Mouse (Mus musculus) midbrain, postnatal 0 days (tissue): ENCODE results near the gene R3hcc1l. TPM values are rescaled to one million over a fixed set of nuclear protein-coding genes. Genes with fewer than 3 reads are reported as not detected.

Source experiments
- ATAC-seq: fragments of 200-750 bp; cut with Nextera tagmentation; 2 replicates; pipeline ENCODE4 v1.8.0; 2017; ENCODE audit warnings: moderate number of reproducible peaks, mild to moderate bottlenecking, moderate TSS enrichment, moderate library complexity; ENCODE audit not compliant: low FRiP score
- DNase-seq: peaks from one replicate; pipeline ENCODE4 v3.0.0-alpha.2; 2015; ENCODE audit warnings: low spot score
- H3K27ac ChIP-seq: fragments of 300-500 bp; sonication (generic); 2 replicates; pipeline ENCODE4 v1.5.1; 2014; ENCODE audit warnings: low read depth, mild to moderate bottlenecking, low read length, mixed read lengths
- H3K27me3 ChIP-seq: fragments of 300-500 bp; sonication (generic); 2 replicates; pipeline ENCODE4 v1.6.1; 2014; ENCODE audit warnings: low read length, control low read depth, mixed read lengths; ENCODE audit not compliant: insufficient read depth
- H3K36me3 ChIP-seq: fragments of 300-500 bp; sonication (generic); 2 replicates; pipeline ENCODE4 v1.6.1; 2014; ENCODE audit warnings: low read length, control low read depth, mixed read lengths; ENCODE audit not compliant: insufficient read depth
- H3K4me1 ChIP-seq: fragments of 300-500 bp; sonication (generic); 2 replicates; pipeline ENCODE4 v1.6.1; 2014; ENCODE audit warnings: mild to moderate bottlenecking, control low read depth, antibody characterized with exemption, low read length, mixed read lengths; ENCODE audit not compliant: insufficient read depth
- H3K4me2 ChIP-seq: fragments of 300-500 bp; sonication (generic); 2 replicates; pipeline ENCODE4 v1.6.1; 2014; ENCODE audit warnings: low read depth, mild to moderate bottlenecking, low read length, mixed read lengths; ENCODE audit not compliant: poor library complexity, severe bottlenecking
- H3K4me3 ChIP-seq: fragments of 300-500 bp; sonication (generic); 2 replicates; pipeline ENCODE4 v1.5.1; 2014; ENCODE audit warnings: low read depth, mild to moderate bottlenecking, low read length, moderate library complexity
- H3K9ac ChIP-seq: fragments of 300-500 bp; sonication (generic); replicated peaks from 2 replicates; pipeline ENCODE4 v1.6.1; 2014; ENCODE audit warnings: mild to moderate bottlenecking, low read length, moderate library complexity, mixed read lengths; ENCODE audit not compliant: poor library complexity, severe bottlenecking
- H3K9me3 ChIP-seq: fragments of 300-500 bp; sonication (generic); 2 replicates; pipeline ENCODE4 v1.6.1; 2016; ENCODE audit warnings: low read length, control low read depth
- CTCF ChIP-seq: IDR thresholded peaks from 2 replicates; pipeline ENCODE4 v1.5.1; 2016; ENCODE audit warnings: antibody characterized with exemption, mild to moderate bottlenecking
- WGBS: fragments of 180-500 bp; shearing (Covaris S2); extraction: QIAGEN DNeasy Blood & Tissue Kit; methylation state at CpG from one replicate; pipeline ENCODE4 v1.1.7; 2014; 5-methylcytosine and 5-hydroxymethylcytosine counted together
- polyA plus RNA-seq: library from polyadenylated mRNA; unstranded; fragments of >200 nt; fragmentation: Nextera tagmentation; extraction: Ambion mirVana; gene quantifications from 2 replicates; pipeline ENCODE4 v1.2.1, GENCODE M21; 2015
- total RNA-seq: library from RNA; depleted of rRNA; stranded (reverse); fragments of >200 nt; gene quantifications from 2 replicates; pipeline ENCODE4 v1.2.3, GENCODE M21; 2014

Gene R3hcc1l
- total and polyA plus RNA-seq, 2 experiments from 2014 or later, result 7.7 to 9.9 TPM

- peaks cover 15% of the 10 kb centered on the region for H3K27me3 ChIP-seq
- DNase-seq (no peak), ATAC-seq (no peak)
- H3K27ac ChIP-seq, result no peak overlapping the region
- no peaks in the 10 kb centered on the region for H3K9me3 ChIP-seq
- H3K9ac ChIP-seq, result no peak overlapping the region
- no peaks in the 10 kb centered on the region for H3K36me3 ChIP-seq
- H3K4me3 ChIP-seq, result no peak overlapping the region
- no peak overlapping the region for H3K4me2 ChIP-seq
- WGBS, result 82% methylated on average over 7 of the region's 7 CpGs
- no peak for TF ChIP-seq CTCF
- H3K4me1 ChIP-seq, result peaks cover 3% of the 10 kb centered on the region; the same call in 1 of the 2 replicates
Measured at GRCm38 (mm10) chr19:42613647-42614225, 95.2 kb downstream of the R3hcc1l start.

DNA sequence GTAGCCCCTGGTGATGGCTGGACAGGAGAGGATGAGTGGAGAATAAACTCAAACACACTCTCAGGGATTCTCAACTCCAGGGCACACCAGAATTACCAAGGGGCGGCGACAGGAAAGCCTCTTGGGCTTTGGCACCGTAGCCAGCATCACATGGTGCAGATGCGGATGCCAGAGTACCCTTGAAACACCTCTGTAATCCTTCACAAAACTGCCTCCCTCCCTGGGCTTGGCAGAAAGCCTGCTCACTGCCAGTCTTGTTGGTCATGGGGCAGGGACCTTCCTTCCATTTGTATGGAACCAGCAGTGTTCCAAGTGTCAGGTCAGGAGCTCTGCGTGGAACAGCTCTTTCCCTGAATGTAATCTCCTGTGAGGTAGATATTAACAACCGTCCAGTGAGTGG lies 109.5 kb downstream of the R3hcc1l start:
- 80% methylated on average over 6 of the region's 6 CpGs for WGBS
- ATAC-seq (no peak), DNase-seq (no peak)
- Histone ChIP-seq H3K9me3 (no peaks in the 10 kb centered on the region), H3K36me3 (no peaks in the 10 kb centered on the region), H3K4me1 (peaks cover 5% of the 10 kb centered on the region; the same call in 1 of the 2 replicates), H3K27ac (no peak overlapping the region), H3K27me3 (no peaks in the 10 kb centered on the region), H3K4me2 (no peak overlapping the region), H3K4me3 (no peak overlapping the region), H3K9ac (no peak overlapping the region)
- TF ChIP-seq CTCF, result no peak

GRCm38 (mm10) chr19:42631541-42631961 lies 113.0 kb downstream of the R3hcc1l start:
- TF ChIP-seq CTCF, result no peak
- H3K36me3 ChIP-seq, result no peaks in the 10 kb centered on the region
- H3K27me3 ChIP-seq, result no peaks in the 10 kb centered on the region
- H3K9ac ChIP-seq, result no peak overlapping the region
- H3K4me1 ChIP-seq, result peaks cover 5% of the 10 kb centered on the region; the same call in 1 of the 2 replicates
- no peak for ATAC-seq
- H3K4me2 ChIP-seq, result no peak overlapping the region
- DNase-seq, result peak; percentile 32
- no peaks in the 10 kb centered on the region for H3K9me3 ChIP-seq
- no peak overlapping the region for H3K4me3 ChIP-seq
- H3K27ac ChIP-seq, result no peak overlapping the region
- 35% methylated on average over 8 of the region's 8 CpGs for WGBS

- no peak for ATAC-seq
- Histone ChIP-seq H3K4me2 (no peak overlapping the region), H3K27me3 (no peaks in the 10 kb centered on the region), H3K9ac (no peak overlapping the region), H3K36me3 (no peaks in the 10 kb centered on the region), H3K4me1 (peaks cover 5% of the 10 kb centered on the region; the same call in 1 of the 2 replicates), H3K27ac (no peak overlapping the region), H3K4me3 (no peak overlapping the region), H3K9me3 (no peaks in the 10 kb centered on the region)
- TF ChIP-seq CTCF, result no peak
- WGBS, result 71% methylated on average over 4 of the region's 4 CpGs
- DNase-seq, result no peak
Measured at GRCm38 (mm10) chr19:42632301-42632700, 113.7 kb downstream of the R3hcc1l start.

DNA sequence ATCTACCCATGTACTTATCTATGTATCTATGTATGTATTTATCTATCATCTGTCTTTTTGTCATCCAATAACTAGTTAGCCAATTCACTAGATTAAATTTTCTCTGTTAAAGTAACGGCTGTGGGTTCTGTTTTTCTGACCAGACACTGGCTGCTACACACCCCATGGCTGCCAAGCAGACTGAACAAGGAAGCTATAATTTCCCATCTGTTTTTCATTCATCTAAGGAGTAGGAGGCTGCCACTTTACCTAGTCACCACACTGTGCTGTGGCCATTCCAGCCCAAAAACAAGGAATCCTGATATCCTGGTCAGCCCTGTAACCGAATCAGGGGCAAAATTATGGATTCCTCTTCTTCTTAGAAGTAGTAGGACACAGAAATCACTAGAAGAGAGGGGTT lies 115.1 kb downstream of the R3hcc1l start:
- Histone ChIP-seq H3K4me1 (peaks cover 5% of the 10 kb centered on the region; the same call in 1 of the 2 replicates), H3K9ac (no peak overlapping the region), H3K27ac (no peak overlapping the region), H3K4me2 (no peak overlapping the region), H3K36me3 (no peaks in the 10 kb centered on the region), H3K4me3 (no peak overlapping the region), H3K9me3 (no peaks in the 10 kb centered on the region), H3K27me3 (no peaks in the 10 kb centered on the region)
- TF ChIP-seq CTCF, result no peak
- 95% methylated on average over 2 of the region's 2 CpGs for WGBS
- DNase-seq, result no peak
- no peak for ATAC-seq

DNA sequence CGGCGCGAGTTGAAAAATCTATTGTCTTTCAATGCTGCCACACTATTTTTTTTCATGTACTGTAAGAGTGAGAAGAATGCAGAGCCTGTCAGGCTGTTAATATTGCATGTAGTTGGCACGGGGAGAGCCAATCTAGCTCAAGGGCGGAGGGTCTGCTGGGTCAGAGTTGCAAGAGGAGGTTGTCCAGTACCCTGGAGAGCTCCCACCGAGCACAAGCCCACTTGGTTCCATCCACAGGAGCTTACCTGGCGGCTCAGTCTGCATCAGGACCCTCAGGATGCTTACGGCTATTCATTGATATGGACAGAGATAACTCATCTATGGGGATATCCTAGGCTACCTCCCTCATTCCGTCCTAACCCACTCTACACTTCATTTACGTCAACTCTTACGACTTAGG lies 118.1 kb downstream of the R3hcc1l start:
- H3K36me3 ChIP-seq, result no peaks in the 10 kb centered on the region
- H3K4me2 ChIP-seq, result no peak overlapping the region
- 0 out of 2 replicates have a peak, but pooled peaks cover 2% of the 10 kb centered on the region for H3K4me1 ChIP-seq
- DNase-seq (no peak), ATAC-seq (no peak)
- no peak overlapping the region for H3K9ac ChIP-seq
- H3K9me3 ChIP-seq, result no peaks in the 10 kb centered on the region
- H3K27ac ChIP-seq, result no peak overlapping the region
- H3K4me3 ChIP-seq, result no peak overlapping the region
- H3K27me3 ChIP-seq, result no peaks in the 10 kb centered on the region
- 46% methylated on average over 11 of the region's 11 CpGs for WGBS
- TF ChIP-seq CTCF, result no peak
